Mouse (Mus musculus): Measurements from ENCODE around the gene Edar. TPM values are rescaled to one million over a fixed set of nuclear protein-coding genes. Genes with fewer than 3 reads are reported as not detected.

Edar gene
- polyA plus RNA-seq, 1 experiment = not detected

DNA sequence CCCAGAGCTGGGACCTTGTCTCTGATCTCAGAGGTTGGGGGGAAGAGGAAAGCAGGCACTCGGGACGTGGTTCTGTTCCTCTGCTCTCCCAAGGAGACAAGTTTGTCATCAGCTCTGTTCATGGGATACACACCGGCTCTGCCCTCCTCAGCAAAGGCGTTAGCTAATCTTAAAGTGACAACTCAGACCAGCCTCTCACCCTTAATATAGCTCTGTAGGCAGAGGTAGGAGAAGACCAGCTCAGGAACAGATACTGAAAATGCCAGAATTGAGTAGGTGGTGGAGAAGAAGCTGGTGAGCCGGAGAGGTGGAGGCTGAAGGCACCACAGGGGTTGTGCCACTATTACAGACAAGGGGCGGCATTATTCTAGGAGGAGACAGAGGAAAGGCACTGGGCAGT is 3.8 kb upstream of the Edar start:
- TF ChIP-seq CTCF (IDR thresholded peaks at IDR 0.05; ENCODE audit: borderline replicate concordance, insufficient read depth, low read length) (no peak), POLR2A (IDR thresholded peaks at IDR 0.05; ENCODE audit: low read depth, low read length) (no peak)

DNA sequence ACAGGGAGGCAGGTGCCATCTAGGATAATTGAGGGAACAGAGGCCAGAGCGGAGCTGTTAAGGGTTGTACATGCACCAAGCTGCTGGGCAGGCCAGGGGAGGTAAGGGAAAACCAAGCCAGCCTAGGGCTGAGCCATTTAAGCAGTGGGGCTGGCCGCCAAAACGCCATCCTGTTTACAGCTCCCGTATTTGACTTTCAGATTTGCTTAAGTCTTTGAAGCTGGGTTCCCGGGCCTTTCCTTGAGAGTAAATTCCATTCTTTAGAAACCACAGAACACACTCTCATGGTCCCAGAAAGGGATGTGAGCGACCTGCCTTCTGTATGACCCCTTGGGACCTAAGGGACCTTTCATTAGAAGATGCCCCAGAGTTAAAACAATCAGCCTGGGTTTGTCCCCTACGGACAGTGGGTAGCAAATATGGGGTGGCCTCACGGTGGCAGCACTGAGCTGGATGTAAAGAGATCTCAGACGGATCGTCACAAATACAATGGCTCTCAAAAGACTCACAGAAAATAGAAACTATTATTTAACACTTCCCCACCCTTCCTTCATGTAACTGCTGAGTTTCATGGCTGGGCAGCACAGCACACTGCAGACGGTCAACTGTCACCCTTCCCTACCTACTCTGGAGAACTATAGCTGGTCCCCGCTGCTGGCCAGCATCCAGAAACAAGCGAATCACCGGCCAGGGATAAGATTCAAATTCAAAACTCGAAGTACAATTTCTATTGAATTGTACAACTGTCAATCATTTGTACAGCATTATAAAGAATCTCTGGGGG is 2.0 kb downstream of the Edar start:
- TF ChIP-seq POLR2A (IDR thresholded peaks at IDR 0.05; ENCODE audit: low read depth, low read length) (no peak), CTCF (IDR thresholded peaks at IDR 0.05; ENCODE audit: borderline replicate concordance, insufficient read depth, low read length) (peak; percentile 70; the same call in 1 of the 2 replicates)
- Histone ChIP-seq H3K4me3 (ENCODE audit: insufficient read depth, low read length) (no peak overlapping the region), H3K27ac (ENCODE audit: insufficient read depth, low read length) (no peak overlapping the region), H3K4me1 (ENCODE audit: control insufficient read depth, insufficient read depth, low read length) (no peaks in the 10 kb centered on the region)

More for the DNA sequence above, 3.8 kb upstream of the Edar start:
- Histone ChIP-seq H3K27ac (ENCODE audit: insufficient read depth, low read length) (no peak overlapping the region), H3K4me3 (ENCODE audit: insufficient read depth, low read length) (no peak overlapping the region), H3K4me1 (ENCODE audit: control insufficient read depth, insufficient read depth, low read length) (no peaks in the 10 kb centered on the region)

DNA sequence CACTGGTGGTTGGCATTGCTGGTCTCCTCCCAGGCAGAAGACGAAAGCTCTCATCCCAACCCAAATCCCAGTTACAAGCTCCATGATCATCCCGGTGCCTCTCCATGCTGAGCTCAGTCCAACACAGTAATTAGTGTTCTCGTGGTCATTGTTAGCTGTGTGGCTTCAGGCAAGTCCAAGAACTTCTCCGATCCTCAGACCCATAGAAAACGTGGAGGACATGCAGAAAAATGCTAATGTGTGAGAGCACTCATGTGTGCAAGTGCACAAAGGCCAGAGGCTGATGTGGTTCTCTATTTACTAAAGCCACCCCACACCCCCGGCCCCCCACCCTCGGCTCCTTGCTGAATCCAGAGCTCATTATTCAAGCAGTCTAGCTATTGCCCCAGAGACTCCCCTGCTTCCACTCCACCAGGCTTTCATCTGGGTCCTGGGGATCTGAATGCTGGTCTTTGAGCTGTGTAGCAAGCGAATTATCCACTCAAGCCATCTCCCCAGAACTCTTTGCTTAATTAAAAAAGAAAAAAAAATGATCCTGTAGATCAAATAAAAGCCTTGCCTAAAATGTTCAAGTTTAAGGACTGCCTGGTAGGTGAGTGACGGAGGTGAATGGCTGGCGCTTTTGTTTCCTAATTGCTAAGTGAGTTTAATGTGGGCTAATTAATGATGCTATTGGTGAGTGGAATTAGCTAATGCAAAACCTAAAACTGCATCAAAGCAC is 2.7 kb downstream of the Edar start:
- no peak overlapping the region for H3K27ac ChIP-seq (ENCODE audit: insufficient read depth, low read length)
- no peaks in the 10 kb centered on the region for H3K4me1 ChIP-seq (ENCODE audit: control insufficient read depth, insufficient read depth, low read length)
- TF ChIP-seq POLR2A (IDR thresholded peaks at IDR 0.05; ENCODE audit: low read depth, low read length) = no peak
- H3K4me3 ChIP-seq (ENCODE audit: insufficient read depth, low read length) = no peak overlapping the region

DNA sequence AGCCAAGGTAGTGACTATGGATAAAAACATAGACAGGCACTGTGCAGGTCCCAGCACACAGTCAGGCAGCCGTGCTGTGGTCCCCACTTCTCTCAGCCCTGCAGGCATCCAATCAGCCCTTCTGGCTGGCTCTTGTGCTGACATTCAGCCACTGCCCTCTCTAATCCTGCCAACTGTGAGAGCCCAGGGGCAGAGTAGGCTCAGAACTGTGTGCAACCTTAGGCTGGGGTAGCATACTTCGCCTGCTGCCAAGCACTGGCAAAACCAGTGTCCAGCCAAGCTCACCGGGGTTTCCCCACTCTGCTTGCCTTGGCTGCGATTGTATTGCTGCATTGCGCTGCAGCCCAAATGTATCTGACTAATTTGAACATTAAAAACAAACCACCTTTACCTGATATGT is 11.6 kb downstream of the Edar start:
- TF ChIP-seq CTCF (IDR thresholded peaks at IDR 0.05; ENCODE audit: borderline replicate concordance, insufficient read depth, low read length) (no peak), POLR2A (IDR thresholded peaks at IDR 0.05; ENCODE audit: low read depth, low read length) (no peak)

DNA sequence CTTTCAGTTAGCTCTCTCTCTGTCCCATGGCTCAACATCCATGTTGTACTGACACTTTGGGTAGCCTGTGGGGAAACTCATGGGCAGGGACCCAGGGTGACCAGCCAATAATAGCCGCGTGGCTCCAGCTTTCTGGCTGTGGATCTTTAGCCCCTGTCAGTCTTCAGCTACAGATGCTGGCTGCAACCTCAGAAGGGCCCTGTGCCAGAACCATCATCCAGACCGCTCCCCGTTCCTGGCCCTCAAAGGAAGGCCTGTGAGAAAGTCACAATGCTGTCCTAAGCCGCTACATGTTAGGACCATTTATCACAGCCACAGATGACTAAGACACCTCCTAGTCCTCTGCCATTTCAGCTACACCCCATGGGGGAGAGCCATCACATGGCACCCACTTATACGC is 12.0 kb downstream of the Edar start:
- Histone ChIP-seq H3K27ac (ENCODE audit: insufficient read depth, low read length) (no peak overlapping the region), H3K4me3 (ENCODE audit: insufficient read depth, low read length) (no peak overlapping the region), H3K4me1 (ENCODE audit: control insufficient read depth, insufficient read depth, low read length) (no peaks in the 10 kb centered on the region)
- no peak for TF ChIP-seq POLR2A (IDR thresholded peaks at IDR 0.05; ENCODE audit: low read depth, low read length)

More for the DNA sequence above, 11.6 kb downstream of the Edar start:
- Histone ChIP-seq H3K4me3 (ENCODE audit: insufficient read depth, low read length) (no peak overlapping the region), H3K27ac (ENCODE audit: insufficient read depth, low read length) (no peak overlapping the region), H3K4me1 (ENCODE audit: control insufficient read depth, insufficient read depth, low read length) (no peaks in the 10 kb centered on the region)

DNA sequence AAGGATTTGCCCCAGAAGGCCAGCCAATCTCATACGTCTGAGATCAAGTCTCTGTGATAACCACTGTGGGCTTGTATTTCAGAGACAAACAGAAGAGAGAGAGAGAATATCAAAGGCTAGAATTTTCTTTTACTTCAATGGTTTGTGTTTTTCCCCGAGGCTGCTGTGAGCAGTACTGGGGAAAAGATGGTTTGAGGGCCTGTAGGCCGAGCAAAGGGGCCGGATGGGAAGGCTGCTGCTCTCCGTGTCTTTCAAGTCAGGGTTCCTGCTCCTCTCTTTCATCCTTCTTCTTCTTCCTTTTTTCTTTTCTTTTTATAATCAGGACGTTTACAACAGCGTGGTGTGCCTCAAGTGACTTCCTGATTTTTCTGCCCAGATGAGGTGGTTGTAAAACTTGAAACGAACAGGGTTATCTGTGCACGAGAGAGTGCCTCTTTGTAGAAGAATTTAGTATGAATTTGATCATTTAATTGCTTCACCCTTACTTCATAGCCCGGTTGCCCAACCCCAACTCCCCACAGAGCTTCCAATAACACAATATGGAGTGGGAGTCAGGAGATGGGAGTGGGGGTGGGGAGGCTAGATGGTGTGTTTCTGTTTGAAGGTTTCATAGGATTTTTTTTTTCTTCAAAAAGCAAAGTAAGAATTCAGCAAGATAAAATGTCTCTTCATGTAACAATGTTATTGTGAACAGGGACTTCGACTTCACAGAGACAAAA is 16.0 kb downstream of the Edar start:
- TF ChIP-seq CTCF (IDR thresholded peaks at IDR 0.05; ENCODE audit: borderline replicate concordance, insufficient read depth, low read length) (no peak), POLR2A (IDR thresholded peaks at IDR 0.05; ENCODE audit: low read depth, low read length) (no peak)
- H3K4me1 ChIP-seq (ENCODE audit: control insufficient read depth, insufficient read depth, low read length) = no peaks in the 10 kb centered on the region
- no peak overlapping the region for H3K4me3 ChIP-seq (ENCODE audit: insufficient read depth, low read length)
- H3K27ac ChIP-seq (ENCODE audit: insufficient read depth, low read length) = no peak overlapping the region

DNA sequence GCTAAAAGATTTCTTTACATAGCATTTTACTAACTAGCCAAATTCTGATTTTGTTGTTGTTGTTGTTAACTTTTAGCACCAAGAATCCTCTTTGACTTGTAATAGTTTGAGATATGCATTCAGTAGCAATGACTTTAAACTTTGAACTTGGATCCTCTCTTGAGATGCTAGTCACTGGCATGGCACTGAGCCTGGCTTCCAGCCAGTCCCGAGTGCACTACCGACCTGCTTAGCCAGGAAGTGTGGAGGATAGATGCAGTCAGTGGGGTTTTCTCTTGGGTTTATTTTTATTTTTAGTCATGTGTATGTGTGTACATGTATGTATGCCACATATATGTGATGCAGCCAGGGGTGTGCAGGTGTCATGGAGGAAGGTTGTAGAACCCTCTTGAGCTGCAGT is 17.7 kb downstream of the Edar start:
- no peaks in the 10 kb centered on the region for H3K4me1 ChIP-seq (ENCODE audit: control insufficient read depth, insufficient read depth, low read length)

DNA sequence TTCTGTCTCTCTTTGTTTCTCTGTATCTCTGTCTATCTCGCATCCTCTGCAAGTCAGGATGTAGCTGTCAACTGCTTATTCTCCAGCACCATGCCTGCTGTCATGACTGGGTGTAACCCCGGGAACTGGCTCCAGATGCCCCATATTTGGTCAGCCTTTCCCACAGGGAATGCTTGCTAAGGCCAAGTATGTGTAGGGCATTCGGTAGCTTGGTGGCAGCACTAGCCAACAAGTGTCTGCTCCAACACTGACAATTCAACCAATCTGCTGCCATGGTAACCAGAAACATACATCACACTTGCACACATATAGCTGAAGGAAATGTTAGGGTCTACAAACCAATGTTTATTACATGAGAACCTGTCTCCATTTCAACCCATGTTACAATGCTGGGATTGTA is 21.8 kb downstream of the Edar start:
- Histone ChIP-seq H3K4me3 (ENCODE audit: insufficient read depth, low read length) (no peak overlapping the region), H3K27ac (ENCODE audit: insufficient read depth, low read length) (no peak overlapping the region)
- TF ChIP-seq POLR2A (IDR thresholded peaks at IDR 0.05; ENCODE audit: low read depth, low read length) (no peak), CTCF (IDR thresholded peaks at IDR 0.05; ENCODE audit: borderline replicate concordance, insufficient read depth, low read length) (no peak)

More for the DNA sequence above, 17.7 kb downstream of the Edar start:
- H3K4me3 ChIP-seq (ENCODE audit: insufficient read depth, low read length) = no peak overlapping the region
- TF ChIP-seq CTCF (IDR thresholded peaks at IDR 0.05; ENCODE audit: borderline replicate concordance, insufficient read depth, low read length) (no peak), POLR2A (IDR thresholded peaks at IDR 0.05; ENCODE audit: low read depth, low read length) (no peak)
- no peak overlapping the region for H3K27ac ChIP-seq (ENCODE audit: insufficient read depth, low read length)

DNA sequence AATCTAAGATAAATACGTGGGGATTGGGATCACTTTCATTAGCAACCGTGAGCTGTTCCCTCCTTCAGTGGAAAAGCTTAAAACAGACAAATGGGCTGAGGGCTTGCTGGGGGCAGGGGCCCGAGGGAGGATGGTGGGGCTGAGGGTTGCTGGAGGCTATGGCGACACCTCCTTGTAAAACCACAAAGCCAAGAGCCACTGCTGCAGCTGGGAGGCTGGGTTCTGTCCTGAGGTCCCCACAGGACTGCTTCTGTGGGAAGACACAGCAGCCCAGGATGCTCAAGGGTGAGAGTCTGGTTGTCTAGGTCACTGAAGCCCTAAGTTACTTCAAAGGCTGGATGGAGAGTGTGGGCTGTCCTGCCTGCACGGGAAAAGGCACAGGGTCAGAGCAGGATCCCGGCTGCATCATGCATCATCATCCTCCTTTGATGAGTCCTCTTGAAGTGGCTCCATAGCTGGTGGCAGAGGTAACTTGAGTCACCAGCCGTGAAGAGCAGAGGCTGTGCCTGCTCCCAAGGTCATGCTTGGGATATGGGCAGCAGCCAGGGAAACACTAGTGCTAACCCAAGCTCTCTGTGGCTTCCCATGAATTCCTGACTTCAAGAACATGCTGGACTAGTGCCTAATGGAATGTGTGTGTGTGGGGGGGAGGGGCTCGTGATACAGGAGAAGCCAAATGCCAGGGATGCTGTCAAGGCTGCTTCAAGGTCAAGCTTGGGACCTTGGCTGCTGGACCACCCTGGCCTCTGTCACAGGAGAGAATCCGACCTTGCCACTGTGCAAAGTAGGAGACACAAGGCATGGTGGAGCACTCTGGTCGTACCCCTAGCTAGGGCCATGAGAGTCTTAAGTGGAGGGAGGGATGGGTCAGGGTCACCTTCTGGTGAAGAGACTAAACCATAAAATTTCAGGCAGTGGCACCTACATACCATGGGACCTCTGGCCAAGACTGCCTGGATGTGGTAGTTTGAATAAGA is 22.7 kb downstream of the Edar start:
- Histone ChIP-seq H3K27ac (ENCODE audit: insufficient read depth, low read length) (no peak overlapping the region), H3K4me1 (ENCODE audit: control insufficient read depth, insufficient read depth, low read length) (no peaks in the 10 kb centered on the region), H3K4me3 (ENCODE audit: insufficient read depth, low read length) (no peak overlapping the region)
- TF ChIP-seq POLR2A (IDR thresholded peaks at IDR 0.05; ENCODE audit: low read depth, low read length) = no peak
- no peak for TF ChIP-seq CTCF (IDR thresholded peaks at IDR 0.05; ENCODE audit: borderline replicate concordance, insufficient read depth, low read length)

More for the DNA sequence above, 21.8 kb downstream of the Edar start:
- H3K4me1 ChIP-seq (ENCODE audit: control insufficient read depth, insufficient read depth, low read length) = no peaks in the 10 kb centered on the region
